Mouse (Mus musculus): Measurements from ENCODE around the gene Zfp263.

GRCm38 (mm10) chr16:3727980-3728720 lies 15.7 kb upstream of the Zfp263 start:
- TF ChIP-seq CEBPB (IDR thresholded peaks at IDR 0.05; ENCODE audit: insufficient read depth, poor library complexity, severe bottlenecking) (no peak), POLR2A (IDR thresholded peaks at IDR 0.05; ENCODE audit: insufficient read length, low read depth) (no peak)
